Comparison of ENCODE assay signal across 9 mouse cellular contexts in the genomic region with DNA sequence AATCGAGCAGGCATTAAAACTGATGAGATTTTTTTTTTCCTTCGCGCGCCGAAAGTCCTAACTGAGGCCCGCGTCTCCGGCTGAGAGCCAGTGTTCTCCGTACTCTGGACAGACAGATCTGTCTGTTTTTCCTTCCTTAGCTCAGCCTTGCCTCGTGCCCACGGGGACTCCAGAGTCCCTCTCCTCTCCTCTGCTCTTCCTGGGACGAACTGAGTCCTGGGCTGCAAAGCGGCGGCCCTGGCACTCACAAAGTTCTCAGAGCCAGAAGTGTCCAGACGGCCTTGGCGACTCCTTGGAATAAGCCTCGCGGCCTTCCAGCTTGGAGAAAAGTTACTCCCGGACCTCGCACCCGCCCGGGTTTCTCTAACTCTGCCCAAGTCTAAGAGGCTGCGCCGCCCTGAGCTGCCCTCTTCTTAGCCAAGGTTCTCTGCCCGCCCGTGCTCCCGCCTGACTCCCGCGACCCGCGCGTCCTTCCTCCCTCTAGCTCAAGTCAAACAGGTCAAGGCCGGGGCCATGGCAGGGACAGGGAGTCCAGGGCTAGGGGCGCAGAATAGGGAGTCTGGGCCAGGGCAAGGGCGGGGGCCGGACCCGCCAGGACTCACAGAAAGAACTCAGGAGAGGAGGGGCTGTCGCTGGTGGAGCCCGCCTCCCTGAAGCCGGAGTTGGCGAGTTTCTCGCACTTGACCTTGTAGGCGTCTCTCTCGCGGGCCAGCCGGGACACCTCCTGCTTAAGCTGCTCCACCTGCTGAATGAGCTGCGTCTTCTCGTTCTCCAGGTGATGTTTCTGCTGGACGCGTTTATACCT. TPM values are rescaled to one million over a fixed set of nuclear protein-coding genes. Genes with fewer than 3 reads are reported as not detected.
DNase-seq lines count a peak whose midpoint lies in the region; ATAC-seq and TF ChIP-seq lines count a peak whose summit lies in the region.
"Had no signal": no experiment of that assay in that cellular context is flagged by ENCODE, and none has a peak within 500 bp of the region (broad histone marks: within the 10 kb centered on the region; RNA-seq: fewer than 3 reads in every experiment).

No protein-coding gene starts in this region.

- H3K27ac ChIP-seq in intestine, embryonic 14.5 days (ENCODE audit: low read depth) = no peak overlapping the region
- no peak overlapping the region for H3K27ac ChIP-seq in liver, embryonic 16.5 days (ENCODE audit: low read length)
- no peak overlapping the region for H3K27ac ChIP-seq in olfactory bulb, adult 2 months (ENCODE audit: insufficient read depth, low read depth, low read length)

- H3K9ac ChIP-seq in intestine, embryonic 14.5 days (ENCODE audit: low read length) = peak overlapping the region; percentile 29; the same call in 1 of the 2 replicates
- peak overlapping the region; percentile 3; the same call in 1 of the 2 replicates for H3K9ac ChIP-seq in liver, embryonic 16.5 days (ENCODE audit: low read depth, low read length)

- TF ChIP-seq CTCF in olfactory bulb, adult 2 months (IDR thresholded peaks at IDR 0.05; ENCODE audit: insufficient read depth, low read depth, low read length) = no peak

- intact Hi-C loops in left cerebral cortex, postnatal 25 days (cut with DNase I) = loop anchor here (5.0 to 10.0 kb wide), 6 partner anchors 128 to 1751 kb away; a partner anchor contains a TSS

- peak overlapping the region; percentile 98 for H3K4me2 ChIP-seq in intestine, embryonic 14.5 days (ENCODE audit: low read length)
- peak overlapping the region; percentile 69 for H3K4me2 ChIP-seq in liver, embryonic 16.5 days (ENCODE audit: low read depth, low read length)

- no peak for ATAC-seq in intestine, embryonic 14.5 days (replicated peaks; ENCODE audit: low FRiP score, low TSS enrichment, low read depth)
- no peak for ATAC-seq in liver, embryonic 16.5 days (ENCODE audit: low read depth)
- ATAC-seq: Patski had no signal

- WGBS in intestine, embryonic 14.5 days = under 1% methylated on average over 50 of the region's 50 CpGs
- WGBS in liver, embryonic 16.5 days (ENCODE audit: insufficient replicate concordance) = 1% methylated on average over 50 of the region's 50 CpGs
- 3% methylated on average over 50 of the region's 50 CpGs for whole genome bisulfite sequencing in olfactory bulb, adult 2 months

- DNase-seq in urinary bladder, adult 18-20 months (ENCODE audit: low spot score in 2 of 2) = peak; percentile 59 to 68
- DNase-seq in urinary bladder, postnatal 10 days (ENCODE audit: low spot score) = no peak
- peak; percentile 57 for DNase-seq in gastrocnemius, postnatal 25 days
- peak; percentile 75 for DNase-seq in intestine, embryonic 14.5 days (ENCODE audit: low spot score)
- no peak for DNase-seq in T-cell, adult 2 months (ENCODE audit: low spot score)
- DNase-seq in left cerebral cortex, postnatal 25 days (ENCODE audit: low spot score in 2 of 2) = no peak

- H3K4me3 ChIP-seq in intestine, embryonic 14.5 days (ENCODE audit: low read depth, low read length) = peak overlapping the region; percentile 50
- H3K4me3 ChIP-seq in liver, embryonic 16.5 days (ENCODE audit: low read depth, low read length) = peak overlapping the region; percentile 52
- H3K4me3 ChIP-seq in olfactory bulb, adult 2 months (ENCODE audit: insufficient read depth, low read depth, low read length) = peak overlapping the region; percentile 56

- no peaks in the 10 kb centered on the region for H3K9me3 ChIP-seq in intestine, embryonic 14.5 days (ENCODE audit: control insufficient read depth, low read length)
- H3K9me3 ChIP-seq in liver, embryonic 16.5 days (replicated peaks; ENCODE audit: control insufficient read depth, low read length) = no peaks in the 10 kb centered on the region

- H3K36me3 ChIP-seq in intestine, embryonic 14.5 days (ENCODE audit: control insufficient read depth, insufficient read depth, low read length) = no peaks in the 10 kb centered on the region
- no peaks in the 10 kb centered on the region for H3K36me3 ChIP-seq in liver, embryonic 16.5 days (ENCODE audit: control insufficient read depth, insufficient read depth)

- H3K27me3 ChIP-seq in intestine, embryonic 14.5 days (replicated peaks; ENCODE audit: control insufficient read depth, insufficient read depth, low read length) = peaks cover 84% of the 10 kb centered on the region
- H3K27me3 ChIP-seq in liver, embryonic 16.5 days (ENCODE audit: control insufficient read depth, insufficient read depth, low read depth, low read length) = peaks cover 97% of the 10 kb centered on the region

- no peak for TF ChIP-seq POLR2A in olfactory bulb, adult 2 months (IDR thresholded peaks at IDR 0.05; ENCODE audit: insufficient read depth, low read depth, low read length)

- H3K4me1 ChIP-seq in intestine, embryonic 14.5 days (replicated peaks; ENCODE audit: control insufficient read depth, insufficient read depth, low read length) = peaks cover 15% of the 10 kb centered on the region
- H3K4me1 ChIP-seq in liver, embryonic 16.5 days (ENCODE audit: control insufficient read depth, low read depth, low read length) = no peaks in the 10 kb centered on the region; the same call in 1 of the 2 replicates
- H3K4me1 ChIP-seq in olfactory bulb, adult 2 months (ENCODE audit: control insufficient read depth, insufficient read depth, low read length) = peaks cover 37% of the 10 kb centered on the region

RNA-seq across cellular contexts. Expression of a gene that starts 1.6 kb away (rescaled TPM):
- total RNA-seq in gastrocnemius, postnatal 25 days (2021) = 10 to 100 TPM; 17.0 to 42.9 TPM
- polyA plus RNA-seq in intestine, embryonic 14.5 days (2014; fragmentation: Nextera tagmentation; extraction: Ambion mirVana) = 2.2 and 3.5 TPM in 2 replicates
- 4.3 and 5.2 TPM in 2 replicates for polyA plus RNA-seq in liver, embryonic 16.5 days (2015; fragmentation: Nextera tagmentation; extraction: Ambion mirVana)
- not detected in 2 replicates for polyA plus RNA-seq in olfactory bulb, adult 2 months (2012; ENCODE audit: insufficient read depth, insufficient read length, low replicate concordance, missing spikeins)
- total RNA-seq in left cerebral cortex, postnatal 25 days (2021) = 10 to 100 TPM; 19.1 to 19.4 TPM

RNA-seq across cellular contexts. Expression of a gene that starts 31.3 kb away (rescaled TPM):
- total RNA-seq in gastrocnemius, postnatal 25 days (2021) = 1 to 10 TPM; 2.3 to 3.0 TPM
- 2.3 and 3.0 TPM in 2 replicates for polyA plus RNA-seq in intestine, embryonic 14.5 days (2014; fragmentation: Nextera tagmentation; extraction: Ambion mirVana)
- 4.4 and 6.1 TPM in 2 replicates for polyA plus RNA-seq in liver, embryonic 16.5 days (2015; fragmentation: Nextera tagmentation; extraction: Ambion mirVana)
- polyA plus RNA-seq in olfactory bulb, adult 2 months (2012; ENCODE audit: insufficient read depth, insufficient read length, low replicate concordance, missing spikeins) = not detected in 2 replicates
- not detected for total RNA-seq in left cerebral cortex, postnatal 25 days (2021)

Comparison
In these comparisons a context has a peak if more than half of its experiments do, and no peak if none do; other contexts are left out.
1. DNase-seq: peak in urinary bladder, adult 18-20 months (2 of 2), gastrocnemius, postnatal 25 days (single experiment) and intestine, embryonic 14.5 days (single experiment); none in urinary bladder, postnatal 10 days (single experiment), T-cell, adult 2 months (single experiment) and left cerebral cortex, postnatal 25 days (0 of 2).
2. Peak in every context shown above with its lines, with median percentiles within 50 percentile points of each other: H3K4me3 ChIP-seq.